Mouse (Mus musculus): Measurements from ENCODE around the gene 1700030J22Rik.

1700030J22Rik gene

DNA sequence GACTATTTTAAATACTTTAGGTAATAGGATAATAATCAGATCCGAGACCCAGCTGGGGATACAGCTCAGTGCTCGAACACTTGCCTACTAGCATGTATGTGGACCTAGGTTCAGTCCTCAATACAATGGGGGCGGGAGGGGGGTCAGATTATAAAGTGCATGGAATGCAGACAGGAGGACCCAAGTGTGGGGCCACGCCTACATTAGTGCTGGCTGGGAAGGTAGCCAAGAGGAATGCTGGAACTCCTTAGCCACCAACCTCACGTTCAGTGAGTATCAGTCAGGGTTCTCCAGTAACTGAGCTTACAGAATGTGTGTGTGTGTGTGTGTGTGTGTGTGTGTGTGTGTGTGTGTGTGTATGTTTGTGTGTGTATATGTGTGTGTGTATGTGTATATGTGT lies 27.4 kb downstream of the 1700030J22Rik start:
- peak; percentile 40 for DNase-seq

DNA sequence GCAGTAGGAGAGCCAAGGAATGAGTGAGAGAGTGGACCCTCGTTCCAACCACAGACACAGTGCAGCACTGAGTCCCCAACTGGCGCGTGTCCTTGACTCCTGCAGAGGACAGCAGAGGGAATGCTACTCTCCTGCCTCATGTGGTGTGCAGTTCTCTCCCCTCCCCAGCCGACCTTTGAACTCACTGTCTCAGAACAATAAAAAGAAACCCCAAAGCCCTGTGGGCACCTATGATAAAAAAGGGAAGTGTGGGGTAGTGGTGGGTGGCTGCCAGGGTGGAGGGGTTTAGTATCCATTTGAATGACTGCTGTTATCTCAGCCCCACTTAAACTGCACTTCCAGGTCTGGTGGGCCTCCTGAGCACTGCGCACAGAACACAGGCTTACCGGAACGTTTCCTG lies 31.2 kb downstream of the 1700030J22Rik start:
- no peak for DNase-seq

DNA sequence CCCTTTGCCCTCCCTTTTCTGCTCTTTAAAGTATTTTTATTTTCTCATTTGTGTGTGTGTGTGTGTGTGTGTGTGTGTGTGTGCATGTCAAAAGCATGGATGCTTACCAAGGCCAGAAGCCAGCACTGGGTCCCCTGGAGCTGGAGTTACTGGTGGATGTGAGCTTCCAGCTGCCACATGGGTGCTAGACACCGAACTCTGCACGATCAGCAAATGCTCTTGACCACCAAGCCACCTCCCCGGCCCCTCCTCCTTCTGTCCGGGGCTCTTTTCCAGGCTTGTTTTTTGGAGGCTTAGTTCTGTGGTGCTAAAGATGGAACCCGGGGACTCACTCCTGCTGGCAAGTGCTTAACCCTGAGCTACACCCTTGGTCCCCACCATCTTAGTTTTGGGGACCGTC lies 31.9 kb downstream of the 1700030J22Rik start:
- DNase-seq = no peak

DNA sequence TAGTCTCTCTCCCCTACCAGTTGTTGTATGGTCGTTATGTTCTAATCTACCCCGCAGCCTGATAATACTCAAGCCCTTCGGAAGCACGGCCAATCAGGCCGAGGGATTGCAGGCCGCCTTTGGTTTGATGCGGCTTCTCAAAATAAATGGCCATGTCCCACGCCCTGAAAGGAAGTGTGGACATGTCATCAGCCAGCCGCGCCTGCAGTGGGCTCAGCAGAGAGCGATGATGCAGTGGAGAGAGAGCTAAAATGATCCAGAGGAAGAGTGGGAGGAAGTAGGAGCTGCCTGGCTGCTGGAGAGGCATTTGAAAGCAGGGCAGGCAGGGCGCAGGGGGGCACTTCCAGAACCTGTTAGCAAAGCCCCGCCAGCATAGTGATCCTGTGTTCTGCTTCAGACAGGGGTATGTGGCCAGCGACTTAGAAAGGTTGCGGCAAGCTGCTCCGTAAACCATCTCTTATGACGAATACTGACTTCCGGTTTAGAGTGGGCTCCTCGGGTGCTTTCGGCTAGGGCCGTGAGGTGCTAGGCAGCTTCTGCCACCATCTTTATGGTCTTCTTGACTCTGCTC lies 32.4 kb downstream of the 1700030J22Rik start:
- no peak for DNase-seq

DNA sequence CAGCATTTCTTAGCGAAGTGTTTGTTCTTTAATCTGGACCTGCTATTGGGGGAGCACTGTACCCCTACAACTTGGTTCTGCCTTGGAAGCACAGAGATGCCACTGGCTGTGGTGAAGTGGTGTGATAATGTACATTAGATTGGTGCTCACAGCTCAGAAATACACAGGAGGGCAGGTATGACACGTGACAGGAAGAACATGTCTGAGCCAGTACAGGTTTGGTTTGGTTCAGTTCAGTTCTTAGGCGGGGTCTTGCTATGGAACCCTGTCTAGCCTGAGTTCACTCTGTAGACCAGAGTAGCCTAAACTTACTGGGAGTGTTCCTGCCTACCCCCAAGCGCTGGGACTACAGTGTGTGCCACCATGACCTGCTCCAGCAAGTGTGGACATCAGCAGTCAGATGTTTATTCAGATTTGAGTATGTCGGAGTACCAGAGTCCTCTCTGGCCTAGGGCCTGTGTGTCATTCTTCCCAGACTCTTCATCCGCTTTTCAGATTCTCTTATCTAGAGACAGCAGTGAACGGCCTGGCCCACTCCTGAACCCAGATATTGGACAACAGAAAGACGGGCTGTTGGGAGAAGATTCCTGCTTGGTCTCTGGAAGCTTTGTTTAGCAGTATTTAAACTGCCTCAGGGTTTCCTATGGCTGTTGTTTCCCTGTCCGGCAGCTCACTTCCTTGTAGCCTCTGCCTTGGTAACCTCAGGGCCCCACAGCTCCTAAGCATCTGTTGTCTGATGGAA lies 33.4 kb downstream of the 1700030J22Rik start:
- DNase-seq = no peak

DNA sequence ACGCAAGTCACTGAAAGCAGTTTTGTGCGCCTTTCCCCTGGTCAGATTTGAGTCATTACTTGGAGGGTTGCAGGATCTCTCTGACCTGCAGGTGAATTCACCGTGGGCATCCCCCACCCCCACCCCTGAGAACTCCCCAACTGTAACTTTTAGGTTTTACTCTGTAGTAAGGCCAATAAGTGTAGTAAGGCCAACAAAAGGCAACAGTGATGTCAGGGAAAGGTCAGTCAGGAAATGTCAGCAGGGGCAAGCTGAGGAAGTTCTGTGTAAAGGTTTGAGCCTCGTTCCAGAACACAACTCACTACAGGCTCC lies 34.4 kb downstream of the 1700030J22Rik start:
- no peak for DNase-seq

DNA sequence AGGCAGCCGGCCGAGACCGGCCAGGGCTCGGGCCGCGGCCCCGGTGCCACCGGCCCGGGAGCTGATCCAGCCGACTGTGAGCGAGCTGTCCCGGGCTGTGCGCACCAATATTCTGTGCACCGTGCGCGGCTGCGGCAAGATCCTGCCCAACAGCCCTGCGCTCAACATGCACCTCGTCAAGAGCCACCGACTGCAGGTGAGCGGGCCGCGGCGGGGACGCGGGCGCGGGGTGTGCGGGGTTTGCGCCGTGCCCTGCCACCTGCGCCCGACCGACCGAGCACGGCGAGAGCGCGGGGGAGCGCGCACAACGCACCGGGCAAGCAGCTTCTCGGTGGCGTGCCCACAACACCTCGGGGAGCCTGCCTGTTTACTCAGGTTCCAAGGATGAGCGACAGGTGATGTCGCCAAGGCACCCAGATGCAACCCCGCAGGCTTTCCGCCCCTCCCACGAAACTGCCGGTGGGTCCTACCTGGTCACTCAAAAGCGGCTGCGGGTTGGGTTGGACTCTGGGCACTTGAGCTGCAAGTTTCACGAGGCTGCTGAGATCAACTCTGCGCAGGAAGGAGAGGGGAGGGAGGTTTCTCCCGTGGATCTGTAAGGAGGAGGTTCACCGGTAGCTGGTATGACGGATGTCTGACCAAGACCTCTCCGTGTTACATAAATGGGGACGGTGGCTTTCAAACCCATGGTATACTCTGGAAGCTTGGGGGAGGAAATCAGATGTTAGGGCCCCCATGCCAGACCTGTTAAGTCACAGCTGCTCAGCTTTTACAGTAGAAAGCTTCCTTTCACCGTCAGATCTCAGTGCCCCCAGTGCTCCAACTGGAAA lies 35.0 kb downstream of the 1700030J22Rik start:
- peak; percentile 22 for DNase-seq

DNA sequence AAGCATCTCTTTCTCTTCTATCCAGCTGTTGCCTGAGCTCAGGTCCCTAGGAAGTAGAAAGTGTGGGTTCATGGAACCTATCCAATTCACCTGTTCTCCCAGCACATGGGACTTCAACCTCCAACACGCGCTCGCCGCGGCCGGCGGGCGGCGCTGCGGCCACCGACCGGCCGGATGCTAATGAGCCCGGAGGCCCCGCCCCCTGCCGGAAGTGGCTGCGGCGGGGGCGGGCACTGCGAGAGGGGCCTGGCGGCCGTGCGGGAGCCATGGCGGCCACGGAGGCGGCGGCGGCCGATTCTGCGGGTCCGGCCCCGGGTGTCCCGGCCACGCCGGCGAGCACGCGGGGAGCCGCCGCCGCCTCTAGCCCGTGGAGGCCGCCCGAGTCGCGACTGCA lies 35.6 kb downstream of the 1700030J22Rik start, which contains the start of gene Atmin:
Gene Atmin, plus strand, starts transcription at position 233 of the 394 bp plus-strand sequence.
- peak; percentile 90 for DNase-seq

DNA sequence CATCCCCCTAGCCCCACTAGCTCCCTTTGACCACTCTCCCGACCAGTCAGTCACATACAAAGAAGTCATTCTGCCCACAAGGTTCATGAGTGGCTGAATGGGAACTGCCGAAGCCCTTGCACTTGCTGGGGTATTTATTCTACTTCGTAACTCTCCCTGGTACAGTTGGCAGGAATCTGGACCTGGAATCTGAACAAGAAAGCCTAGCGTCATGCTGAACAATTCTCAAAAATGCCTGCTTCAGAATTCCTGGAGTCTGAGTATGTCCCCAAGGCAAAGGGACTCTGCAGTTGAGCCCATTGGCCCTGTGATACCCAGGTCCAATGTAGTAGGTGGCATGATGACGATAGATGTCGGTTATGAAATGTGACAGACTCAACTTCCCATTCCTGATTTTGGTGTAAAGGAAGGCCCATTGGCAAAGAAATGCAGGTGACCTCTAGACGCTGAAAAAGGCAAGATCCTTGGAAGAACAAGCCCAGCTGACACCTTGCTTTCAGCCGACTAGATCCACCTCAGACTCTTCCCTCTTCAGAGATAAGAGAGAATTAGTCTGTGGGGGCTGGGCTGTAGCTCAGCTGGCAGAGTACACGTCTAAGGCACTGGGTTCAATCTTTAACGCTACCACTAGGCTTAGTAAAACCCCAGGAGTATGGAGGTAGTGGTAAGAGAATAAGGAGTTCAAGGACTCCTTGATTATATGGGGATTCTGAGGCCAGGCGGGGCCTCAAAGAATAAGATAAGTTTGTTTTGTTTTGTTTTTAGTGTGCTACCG lies 36.3 kb downstream of the 1700030J22Rik start:
- DNase-seq = no peak

DNA sequence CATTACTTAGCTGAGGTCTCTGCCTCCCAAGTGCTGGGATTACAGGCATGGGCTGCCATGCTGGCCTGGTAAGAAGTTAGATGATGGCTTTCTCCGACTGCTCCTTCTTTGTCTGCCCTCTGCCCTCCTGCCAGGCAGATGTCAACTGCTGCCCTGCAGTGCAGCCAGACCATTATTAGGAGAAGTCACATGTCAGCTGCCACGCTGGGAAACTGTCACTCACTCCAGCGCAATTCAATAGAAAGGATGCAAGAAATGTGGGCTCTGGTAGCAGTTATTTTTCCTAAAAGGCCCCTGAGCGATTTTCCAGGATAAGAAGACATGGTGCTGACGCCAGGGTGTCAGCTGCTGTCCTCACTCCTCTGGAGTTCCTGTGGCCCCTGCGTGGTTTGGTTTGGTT lies 43.3 kb downstream of the 1700030J22Rik start:
- no peak for DNase-seq

DNA sequence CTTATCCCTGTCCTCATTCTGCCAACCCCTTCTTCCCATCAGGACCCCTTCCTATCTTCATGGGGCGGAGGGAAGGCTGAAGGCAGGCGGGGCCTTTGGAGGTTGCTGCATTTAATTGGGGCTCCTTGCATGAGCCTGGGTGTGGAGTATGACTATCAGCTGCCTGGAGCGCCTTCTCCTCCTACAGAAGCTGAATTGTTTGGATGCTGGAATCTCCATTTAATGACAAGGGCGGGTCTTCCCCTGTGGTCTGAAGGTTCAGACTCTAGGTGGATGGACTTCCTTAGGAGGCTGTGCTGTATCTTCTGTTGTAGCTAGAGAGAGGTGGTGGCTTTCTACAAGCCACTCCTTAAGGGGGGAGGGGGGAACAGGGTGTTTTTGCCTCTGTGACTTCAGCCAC lies 43.8 kb downstream of the 1700030J22Rik start:
- DNase-seq = no peak

DNA sequence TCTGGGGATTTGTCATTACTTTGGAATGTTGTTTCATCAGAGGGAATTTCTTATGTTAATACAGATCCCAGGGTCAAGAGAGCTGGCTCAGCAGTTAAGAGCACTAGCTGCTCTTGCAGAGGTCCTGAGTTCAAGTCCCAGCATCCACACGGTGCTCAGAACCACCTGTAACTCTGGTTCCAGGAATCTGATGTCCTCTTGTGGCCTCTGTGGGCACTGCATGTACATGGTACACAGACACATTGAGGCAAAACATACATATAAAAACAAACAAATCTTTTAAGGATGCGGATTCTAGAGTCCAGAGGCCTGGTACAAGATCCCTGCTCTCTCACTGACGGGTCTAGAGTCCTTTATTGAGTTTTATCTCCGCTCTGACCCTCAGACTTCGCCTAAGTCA lies 50.2 kb downstream of the 1700030J22Rik start:
- no peak for DNase-seq

DNA sequence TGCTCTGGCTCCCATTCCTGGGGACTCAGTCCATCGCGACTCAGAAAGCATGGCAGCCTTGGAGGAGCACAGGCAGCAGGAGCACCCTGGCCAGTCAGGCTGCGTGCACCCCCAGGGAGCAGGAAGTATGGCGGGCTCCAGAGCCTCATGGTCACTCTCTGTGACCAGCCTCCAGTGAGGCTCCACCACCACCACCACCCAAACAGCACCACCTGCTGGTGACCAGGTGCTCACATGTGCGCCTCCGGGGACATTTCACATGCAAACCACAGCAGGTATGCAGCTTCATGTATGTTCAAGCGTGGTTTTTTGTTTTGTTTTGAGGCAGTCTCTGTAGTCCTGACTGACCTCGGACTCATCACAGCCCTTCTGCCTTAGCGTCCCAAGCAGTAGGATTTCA lies 50.9 kb downstream of the 1700030J22Rik start:
- DNase-seq = peak; percentile 63

DNA sequence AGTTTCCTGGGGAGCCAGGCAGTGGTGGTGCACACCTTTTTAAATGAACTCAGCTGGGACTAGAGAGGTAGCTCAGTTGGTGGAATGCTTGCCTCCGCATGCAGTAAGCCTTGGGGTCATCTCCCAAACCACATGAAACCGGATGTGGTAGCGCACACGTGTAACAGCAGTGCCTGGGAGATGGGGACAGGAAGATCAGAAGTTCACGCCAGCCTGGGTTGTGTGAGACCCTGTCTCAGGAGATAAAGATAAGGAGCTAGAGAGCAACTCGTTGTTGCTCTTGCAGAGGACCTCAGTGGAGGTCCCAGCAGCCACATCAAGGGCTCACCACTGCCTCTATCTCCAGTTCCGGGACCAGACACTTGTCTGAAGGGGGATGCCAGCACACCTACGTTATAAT lies 55.2 kb downstream of the 1700030J22Rik start:
- no peak for DNase-seq

DNA sequence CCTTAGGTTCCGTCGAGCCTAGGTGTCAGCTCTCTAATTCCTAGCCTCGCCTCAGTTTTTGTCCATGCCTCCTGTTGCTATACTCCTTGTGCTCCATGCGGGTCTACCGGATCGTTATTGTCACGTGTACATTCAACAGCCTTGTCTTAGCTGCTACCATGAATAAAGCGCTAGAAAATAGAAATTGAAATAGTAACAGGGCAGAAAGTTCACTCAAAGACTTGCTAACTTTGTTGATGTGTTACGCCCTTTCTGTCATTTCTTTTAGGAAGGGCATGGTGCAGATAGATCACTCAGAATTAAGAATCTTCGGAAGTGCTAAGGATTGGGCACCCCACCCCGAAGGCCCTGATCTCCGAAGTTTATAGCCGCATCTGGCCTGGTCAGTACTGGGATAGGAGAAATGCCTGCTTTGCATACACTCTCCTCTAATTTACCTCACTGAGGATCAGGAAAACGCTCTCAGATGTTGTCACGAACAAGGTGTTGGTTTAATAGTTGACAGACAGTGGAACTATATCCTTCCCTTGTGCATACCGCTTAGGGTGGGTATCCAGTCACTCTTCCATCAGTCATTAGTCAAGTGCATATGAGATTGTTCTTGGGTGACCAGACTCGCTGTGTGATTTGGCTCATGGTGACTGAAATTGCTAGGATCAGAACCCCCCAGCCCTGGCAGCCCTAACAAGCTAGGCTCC lies 56.5 kb downstream of the 1700030J22Rik start:
- no peak for DNase-seq

DNA sequence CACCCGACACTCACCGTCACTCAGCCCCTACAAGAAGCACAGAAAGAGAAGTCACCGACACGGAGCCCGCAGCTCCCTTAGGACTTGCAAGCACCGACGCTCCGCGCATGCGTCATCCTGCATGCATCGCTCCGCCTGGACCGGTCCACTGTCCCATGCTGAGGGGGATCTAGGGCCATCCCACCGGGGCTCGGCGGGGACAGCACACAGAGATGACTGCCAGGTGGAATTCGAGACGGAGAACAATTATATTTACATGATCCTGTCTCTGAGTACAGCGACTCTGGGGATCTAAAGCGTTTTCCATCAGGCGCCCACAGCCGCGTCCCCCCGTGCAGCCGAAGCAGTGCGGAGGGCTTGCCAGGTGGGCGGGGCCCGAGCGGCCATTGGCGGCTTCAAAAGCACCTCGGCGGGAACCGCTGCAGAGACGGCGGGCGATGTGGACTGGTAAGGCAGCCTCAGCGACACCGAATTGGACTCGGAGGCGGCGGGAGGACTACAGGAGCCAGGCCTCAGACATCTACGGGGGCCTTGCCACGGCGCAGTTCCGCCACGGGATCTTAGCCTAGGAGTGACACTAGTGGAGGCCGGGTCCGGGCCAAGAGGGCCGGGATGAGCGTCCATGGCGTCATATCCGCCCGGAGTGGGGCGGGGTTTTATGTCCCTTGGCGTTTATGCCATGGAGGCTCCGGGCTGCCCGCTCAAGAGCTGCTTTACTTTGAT lies 57.3 kb downstream of the 1700030J22Rik start, which contains the start of the genes Cmc2 and Cenpn:
Gene Cmc2, minus strand, starts transcription at position 119 of the 723 bp plus-strand sequence.
Gene Cenpn, plus strand, starts transcription at position 394 of the 723 bp plus-strand sequence.
- DNase-seq = peak; percentile 93

DNA sequence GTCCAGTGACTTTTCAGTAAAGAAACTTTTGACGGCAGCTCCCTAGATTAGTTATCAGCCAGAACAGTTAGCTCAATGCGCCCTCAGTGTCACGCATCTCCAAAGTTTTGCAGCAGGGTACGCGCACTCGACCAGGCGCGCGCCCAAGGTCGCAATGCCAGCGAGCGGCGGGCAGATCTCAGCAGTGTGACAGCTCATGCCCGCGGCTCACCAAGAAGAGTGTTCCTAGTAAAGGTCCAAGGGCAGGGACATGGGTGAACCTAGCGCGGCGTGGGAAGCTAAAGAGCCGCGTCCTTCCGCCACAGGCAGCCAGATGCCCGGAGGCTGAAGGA lies 57.8 kb downstream of the 1700030J22Rik start:
- no peak for DNase-seq

All from lung, postnatal 14 days (tissue).